Mouse (Mus musculus): ENCODE measurements around the gene Gm38119. TPM values are rescaled to one million over a fixed set of nuclear protein-coding genes. Genes with fewer than 3 reads are reported as not detected.

The Gm38119 gene
- 0.34 TPM in 1 of 2 replicates, not detected in the other for polyA plus RNA-seq (2012; rRNA removed)

GRCm38 (mm10) chr3:92738996-92739395, at the start of gene Gm38119:
Gene Gm38119, minus strand, starts transcription at chr3:92739096.
- Histone ChIP-seq H3K4me1 (ENCODE audit: control insufficient read depth, insufficient read depth, low read length) (no peaks in the 10 kb centered on the region), H3K4me3 (replicated peaks; ENCODE audit: extremely low read depth, low read depth, low read length) (no peak within 1 kb of the TSS)
- DNase-seq: no peak
- TF ChIP-seq CTCF (IDR thresholded peaks at IDR 0.05; ENCODE audit: insufficient read depth, low read length): no peak
- no peak for TF ChIP-seq POLR2A (IDR thresholded peaks at IDR 0.05; ENCODE audit: borderline replicate concordance, extremely low read depth, low read depth, low read length)
- WGBS: 62% methylated on average over 1 of the region's 1 CpGs

GRCm38 (mm10) chr3:92778799-92779198, 39.9 kb upstream of the Gm38119 start, which contains the start of gene Lce1i:
Gene Lce1i, minus strand, starts transcription at chr3:92778899.
- no peaks in the 10 kb centered on the region for H3K4me1 ChIP-seq (ENCODE audit: control insufficient read depth, insufficient read depth, low read length)
- 63% methylated on average over 1 of the region's 1 CpGs for WGBS
- no peak for TF ChIP-seq POLR2A (IDR thresholded peaks at IDR 0.05; ENCODE audit: borderline replicate concordance, extremely low read depth, low read depth, low read length)
- no peak for TF ChIP-seq CTCF (IDR thresholded peaks at IDR 0.05; ENCODE audit: insufficient read depth, low read length)
- no peak within 1 kb of the TSS for H3K4me3 ChIP-seq (replicated peaks; ENCODE audit: extremely low read depth, low read depth, low read length)
- DNase-seq: no peak

GRCm38 (mm10) chr3:92771573-92771972, 32.7 kb upstream of the Gm38119 start:
- TF ChIP-seq CTCF (IDR thresholded peaks at IDR 0.05; ENCODE audit: insufficient read depth, low read length): no peak
- TF ChIP-seq POLR2A (IDR thresholded peaks at IDR 0.05; ENCODE audit: borderline replicate concordance, extremely low read depth, low read depth, low read length): no peak
- H3K4me3 ChIP-seq (replicated peaks; ENCODE audit: extremely low read depth, low read depth, low read length): no peak overlapping the region
- 20% methylated on average over 3 of the region's 3 CpGs for WGBS
- no peaks in the 10 kb centered on the region for H3K4me1 ChIP-seq (ENCODE audit: control insufficient read depth, insufficient read depth, low read length)
- DNase-seq: no peak

- TF ChIP-seq CTCF (IDR thresholded peaks at IDR 0.05; ENCODE audit: insufficient read depth, low read length): no peak
- TF ChIP-seq POLR2A (IDR thresholded peaks at IDR 0.05; ENCODE audit: borderline replicate concordance, extremely low read depth, low read depth, low read length): no peak
- H3K4me1 ChIP-seq (ENCODE audit: control insufficient read depth, insufficient read depth, low read length): no peaks in the 10 kb centered on the region
- WGBS: 87% methylated on average over 1 of the region's 1 CpGs
- no peak within 1 kb of the TSS for H3K4me3 ChIP-seq (replicated peaks; ENCODE audit: extremely low read depth, low read depth, low read length)
- no peak for DNase-seq
Observed at GRCm38 (mm10) chr3:92764965-92765364, 26.1 kb upstream of the Gm38119 start, which contains the start of gene Lce1h. Gene Lce1h, minus strand, starts transcription at chr3:92765065.

- TF ChIP-seq CTCF (IDR thresholded peaks at IDR 0.05; ENCODE audit: insufficient read depth, low read length): no peak
- no peak for TF ChIP-seq POLR2A (IDR thresholded peaks at IDR 0.05; ENCODE audit: borderline replicate concordance, extremely low read depth, low read depth, low read length)
- no peak overlapping the region for H3K4me3 ChIP-seq (replicated peaks; ENCODE audit: extremely low read depth, low read depth, low read length)
- no peak for DNase-seq
- H3K4me1 ChIP-seq (ENCODE audit: control insufficient read depth, insufficient read depth, low read length): no peaks in the 10 kb centered on the region
- WGBS: 36% methylated on average over 3 of the region's 3 CpGs
Observed at GRCm38 (mm10) chr3:92753197-92753596, 14.3 kb upstream of the Gm38119 start.

GRCm38 (mm10) chr3:92752238-92752637, 13.3 kb upstream of the Gm38119 start, which contains the start of gene Lce1g:
Gene Lce1g, minus strand, starts transcription at chr3:92752338.
- TF ChIP-seq POLR2A (IDR thresholded peaks at IDR 0.05; ENCODE audit: borderline replicate concordance, extremely low read depth, low read depth, low read length) (no peak), CTCF (IDR thresholded peaks at IDR 0.05; ENCODE audit: insufficient read depth, low read length) (no peak)
- Histone ChIP-seq H3K4me1 (ENCODE audit: control insufficient read depth, insufficient read depth, low read length) (no peaks in the 10 kb centered on the region), H3K4me3 (replicated peaks; ENCODE audit: extremely low read depth, low read depth, low read length) (no peak within 1 kb of the TSS)
- 82% methylated on average over 1 of the region's 1 CpGs for WGBS
- no peak for DNase-seq

- DNase-seq: no peak
- 73% methylated on average over 5 of the region's 5 CpGs for WGBS
- Histone ChIP-seq H3K4me1 (ENCODE audit: control insufficient read depth, insufficient read depth, low read length) (no peaks in the 10 kb centered on the region), H3K4me3 (replicated peaks; ENCODE audit: extremely low read depth, low read depth, low read length) (no peak overlapping the region)
- TF ChIP-seq POLR2A (IDR thresholded peaks at IDR 0.05; ENCODE audit: borderline replicate concordance, extremely low read depth, low read depth, low read length): no peak
- no peak for TF ChIP-seq CTCF (IDR thresholded peaks at IDR 0.05; ENCODE audit: insufficient read depth, low read length)
Observed at GRCm38 (mm10) chr3:92722631-92723030, 16.3 kb downstream of the Gm38119 start.

GRCm38 (mm10) chr3:92720250-92720649, 18.6 kb downstream of the Gm38119 start, which contains the start of gene Lce1f:
Gene Lce1f, minus strand, starts transcription at chr3:92720350.
- H3K4me3 ChIP-seq (replicated peaks; ENCODE audit: extremely low read depth, low read depth, low read length): no peak within 1 kb of the TSS
- H3K4me1 ChIP-seq (ENCODE audit: control insufficient read depth, insufficient read depth, low read length): no peaks in the 10 kb centered on the region
- TF ChIP-seq CTCF (IDR thresholded peaks at IDR 0.05; ENCODE audit: insufficient read depth, low read length) (no peak), POLR2A (IDR thresholded peaks at IDR 0.05; ENCODE audit: borderline replicate concordance, extremely low read depth, low read depth, low read length) (no peak)
- 69% methylated on average over 3 of the region's 3 CpGs for WGBS
- DNase-seq: no peak

- TF ChIP-seq CTCF (IDR thresholded peaks at IDR 0.05; ENCODE audit: insufficient read depth, low read length) (no peak), POLR2A (IDR thresholded peaks at IDR 0.05; ENCODE audit: borderline replicate concordance, extremely low read depth, low read depth, low read length) (no peak)
- DNase-seq: no peak
- no peak overlapping the region for H3K4me3 ChIP-seq (replicated peaks; ENCODE audit: extremely low read depth, low read depth, low read length)
- H3K4me1 ChIP-seq (ENCODE audit: control insufficient read depth, insufficient read depth, low read length): no peaks in the 10 kb centered on the region
Observed at GRCm38 (mm10) chr3:92715122-92715521, 23.8 kb downstream of the Gm38119 start.

GRCm38 (mm10) chr3:92708974-92709373, 29.9 kb downstream of the Gm38119 start, which contains the start of gene Lce1e:
Gene Lce1e, minus strand, starts transcription at chr3:92709074.
- no peak for DNase-seq
- Histone ChIP-seq H3K4me3 (replicated peaks; ENCODE audit: extremely low read depth, low read depth, low read length) (no peak within 1 kb of the TSS), H3K4me1 (ENCODE audit: control insufficient read depth, insufficient read depth, low read length) (no peaks in the 10 kb centered on the region)
- 66% methylated on average over 2 of the region's 2 CpGs for WGBS
- TF ChIP-seq POLR2A (IDR thresholded peaks at IDR 0.05; ENCODE audit: borderline replicate concordance, extremely low read depth, low read depth, low read length): no peak
- TF ChIP-seq CTCF (IDR thresholded peaks at IDR 0.05; ENCODE audit: insufficient read depth, low read length): no peak

All from lung, adult 2 months (tissue).